ENCODE assay signal across 8 mouse cellular contexts in genomic region chr16:44331995-44332860, GRCm38 (mm10). TPM values are rescaled to one million over a fixed set of nuclear protein-coding genes. Genes with fewer than 3 reads are reported as not detected.
A peak's percentile ranks its signal among the peaks of the same experiment; 100 is the strongest.
DNase-seq lines count a peak whose midpoint lies in the region; ATAC-seq and TF ChIP-seq lines count a peak whose summit lies in the region.

No protein-coding gene starts in this region.

- no peaks in the 10 kb centered on the region for H3K4me1 ChIP-seq in kidney, adult 2 months (ENCODE audit: control insufficient read depth, insufficient read depth, low read length)
- H3K4me1 ChIP-seq in embryonic facial prominence, embryonic 15.5 days: peaks cover 17% of the 10 kb centered on the region
- H3K4me1 ChIP-seq in hindbrain, embryonic 12.5 days: peaks cover 11% of the 10 kb centered on the region; the same call in 1 of the 2 replicates
- peaks cover 20% of the 10 kb centered on the region for H3K4me1 ChIP-seq in midbrain, embryonic 13.5 days (replicated peaks)

- no peaks in the 10 kb centered on the region for H3K9me3 ChIP-seq in embryonic facial prominence, embryonic 15.5 days (replicated peaks)
- no peaks in the 10 kb centered on the region for H3K9me3 ChIP-seq in hindbrain, embryonic 12.5 days (replicated peaks)
- no peaks in the 10 kb centered on the region for H3K9me3 ChIP-seq in midbrain, embryonic 13.5 days

- H3K36me3 ChIP-seq in kidney, adult 2 months (ENCODE audit: control insufficient read depth, insufficient read depth, low read length): no peaks in the 10 kb centered on the region
- no peaks in the 10 kb centered on the region for H3K36me3 ChIP-seq in embryonic facial prominence, embryonic 15.5 days
- H3K36me3 ChIP-seq in hindbrain, embryonic 12.5 days: no peaks in the 10 kb centered on the region
- H3K36me3 ChIP-seq in midbrain, embryonic 13.5 days: no peaks in the 10 kb centered on the region

- H3K27me3 ChIP-seq in kidney, adult 2 months (replicated peaks; ENCODE audit: control insufficient read depth, insufficient read depth, low read length): no peaks in the 10 kb centered on the region
- H3K27me3 ChIP-seq in embryonic facial prominence, embryonic 15.5 days: peaks cover 20% of the 10 kb centered on the region
- peaks cover 35% of the 10 kb centered on the region for H3K27me3 ChIP-seq in hindbrain, embryonic 12.5 days
- peaks cover 44% of the 10 kb centered on the region for H3K27me3 ChIP-seq in midbrain, embryonic 13.5 days

- WGBS in kidney, adult 2 months: 2% methylated on average over 60 of the region's 60 CpGs
- under 1% methylated on average over 60 of the region's 60 CpGs for WGBS in embryonic facial prominence, embryonic 15.5 days
- WGBS in hindbrain, embryonic 12.5 days: under 1% methylated on average over 60 of the region's 60 CpGs
- under 1% methylated on average over 57 of the region's 60 CpGs for WGBS in midbrain, embryonic 13.5 days

- DNase-seq in kidney, adult 2 months: no peak
- no peak for DNase-seq in kidney, adult 11 months
- peak; percentile 15 to 44 for DNase-seq in adrenal gland, postnatal 36 days
- DNase-seq in left cerebral cortex, postnatal 25 days (ENCODE audit: low spot score in 2 of 2): peak; percentile 31 to 33
- DNase-seq in testis, postnatal 10 days (ENCODE audit: low spot score): peak; percentile 48

- H3K27ac ChIP-seq in kidney, adult 2 months (ENCODE audit: insufficient read depth, low read depth, low read length): no peak overlapping the region
- H3K27ac ChIP-seq in embryonic facial prominence, embryonic 15.5 days (replicated peaks): no peak overlapping the region
- H3K27ac ChIP-seq in hindbrain, embryonic 12.5 days: no peak overlapping the region
- H3K27ac ChIP-seq in midbrain, embryonic 13.5 days: no peak overlapping the region

- H3K4me3 ChIP-seq in kidney, adult 2 months (ENCODE audit: insufficient read depth, low read depth, low read length): peak overlapping the region; percentile 45
- peak overlapping the region; percentile 63 for H3K4me3 ChIP-seq in embryonic facial prominence, embryonic 15.5 days (replicated peaks)
- H3K4me3 ChIP-seq in hindbrain, embryonic 12.5 days: peak overlapping the region; percentile 51
- peak overlapping the region; percentile 72 for H3K4me3 ChIP-seq in midbrain, embryonic 13.5 days (replicated peaks)

- TF ChIP-seq POLR2A in kidney, adult 2 months (IDR thresholded peaks at IDR 0.05; ENCODE audit: low read depth, low read length): no peak

- intact Hi-C loops in left cerebral cortex, postnatal 25 days (cut with DNase I): loop anchor here (2.0 to 5.0 kb wide), 2 partner anchors 55 to 65 kb away; no protein-coding TSS in a partner anchor

- TF ChIP-seq CTCF in kidney, adult 2 months (conservative IDR thresholded peaks at IDR 0.05; ENCODE audit: insufficient read depth, insufficient read length, low read depth, low read length): no peak

- peak overlapping the region; percentile 100 for H3K4me2 ChIP-seq in embryonic facial prominence, embryonic 15.5 days (replicated peaks)
- H3K4me2 ChIP-seq in hindbrain, embryonic 12.5 days (replicated peaks): peak overlapping the region; percentile 83
- H3K4me2 ChIP-seq in midbrain, embryonic 13.5 days (replicated peaks): peak overlapping the region; percentile 98

- peak overlapping the region; percentile 48 for H3K9ac ChIP-seq in embryonic facial prominence, embryonic 15.5 days
- peak overlapping the region; percentile 58 for H3K9ac ChIP-seq in hindbrain, embryonic 12.5 days
- H3K9ac ChIP-seq in midbrain, embryonic 13.5 days (replicated peaks): peak overlapping the region; percentile 78

- ATAC-seq in embryonic facial prominence, embryonic 15.5 days (ENCODE audit: insufficient number of reproducible peaks, low FRiP score, low TSS enrichment, low read depth): no peak
- ATAC-seq in hindbrain, embryonic 12.5 days (ENCODE audit: low FRiP score): peak; percentile 80
- ATAC-seq in midbrain, embryonic 13.5 days: peak; percentile 80

RNA-seq across cellular contexts. Expression of gene Sidt1, which starts 0.8 kb away (rescaled TPM):
- polyA plus RNA-seq in kidney, adult 2 months (2012; rRNA removed): 0.53 and 1.6 TPM in 2 replicates
- 1 to 10 TPM; 6.4 to 7.6 TPM for total RNA-seq in adrenal gland, postnatal 36 days (2021)
- polyA plus RNA-seq in embryonic facial prominence, embryonic 15.5 days (2015; fragmentation: Nextera tagmentation; extraction: Ambion mirVana): 0.32 and 0.60 TPM in 2 replicates
- polyA plus RNA-seq in hindbrain, embryonic 12.5 days (2016; fragmentation: Nextera tagmentation; extraction: Ambion mirVana): 0.42 and 0.71 TPM in 2 replicates
- 10 to 100 TPM; 53.0 to 62.6 TPM for total RNA-seq in left cerebral cortex, postnatal 25 days (2021)
- polyA plus RNA-seq in midbrain, embryonic 13.5 days (2015; fragmentation: Nextera tagmentation; extraction: Ambion mirVana): 3.3 and 3.5 TPM in 2 replicates

RNA-seq across cellular contexts. Expression of gene Spice1, which starts 14.7 kb away (rescaled TPM):
- polyA plus RNA-seq in kidney, adult 2 months (2012; rRNA removed): 5.4 and 6.9 TPM in 2 replicates
- 10 to 100 TPM; 22.8 to 25.2 TPM for total RNA-seq in adrenal gland, postnatal 36 days (2021)
- 29.5 and 31.1 TPM in 2 replicates for polyA plus RNA-seq in embryonic facial prominence, embryonic 15.5 days (2015; fragmentation: Nextera tagmentation; extraction: Ambion mirVana)
- 25.5 and 27.0 TPM in 2 replicates for polyA plus RNA-seq in hindbrain, embryonic 12.5 days (2016; fragmentation: Nextera tagmentation; extraction: Ambion mirVana)
- total RNA-seq in left cerebral cortex, postnatal 25 days (2021): 10 to 100 TPM; 18.2 to 18.4 TPM
- polyA plus RNA-seq in midbrain, embryonic 13.5 days (2015; fragmentation: Nextera tagmentation; extraction: Ambion mirVana): 14.9 and 15.5 TPM in 2 replicates

Comparison
In these comparisons a context has a peak if more than half of its experiments do, and no peak if none do; other contexts are left out.
1. DNase-seq: peak in adrenal gland, postnatal 36 days (2 of 2), left cerebral cortex, postnatal 25 days (2 of 2) and testis, postnatal 10 days (single experiment); none in kidney, adult 2 months (single experiment) and kidney, adult 11 months (single experiment).
2. Peak in every context shown above with its lines, with median percentiles within 50 percentile points of each other: H3K4me3 ChIP-seq, H3K4me2 ChIP-seq and H3K9ac ChIP-seq.